Mouse (Mus musculus) embryonic fibroblast, embryonic 13.5 days (primary cell): ENCODE data around the gene Tmem132c.

ENCODE experiments used
- CTCF ChIP-seq: IDR thresholded peaks from 2 replicates; pipeline ENCODE4 v1.5.1; 2011; ENCODE audit warnings: mild to moderate bottlenecking, control low read depth, low read length, moderate library complexity, borderline replicate concordance; ENCODE audit not compliant: insufficient read depth
- POLR2A ChIP-seq: IDR thresholded peaks from 2 replicates; pipeline ENCODE4 v1.6.1; 2011; ENCODE audit warnings: low read depth, mild to moderate bottlenecking, control low read depth, low read length, moderate library complexity

DNA sequence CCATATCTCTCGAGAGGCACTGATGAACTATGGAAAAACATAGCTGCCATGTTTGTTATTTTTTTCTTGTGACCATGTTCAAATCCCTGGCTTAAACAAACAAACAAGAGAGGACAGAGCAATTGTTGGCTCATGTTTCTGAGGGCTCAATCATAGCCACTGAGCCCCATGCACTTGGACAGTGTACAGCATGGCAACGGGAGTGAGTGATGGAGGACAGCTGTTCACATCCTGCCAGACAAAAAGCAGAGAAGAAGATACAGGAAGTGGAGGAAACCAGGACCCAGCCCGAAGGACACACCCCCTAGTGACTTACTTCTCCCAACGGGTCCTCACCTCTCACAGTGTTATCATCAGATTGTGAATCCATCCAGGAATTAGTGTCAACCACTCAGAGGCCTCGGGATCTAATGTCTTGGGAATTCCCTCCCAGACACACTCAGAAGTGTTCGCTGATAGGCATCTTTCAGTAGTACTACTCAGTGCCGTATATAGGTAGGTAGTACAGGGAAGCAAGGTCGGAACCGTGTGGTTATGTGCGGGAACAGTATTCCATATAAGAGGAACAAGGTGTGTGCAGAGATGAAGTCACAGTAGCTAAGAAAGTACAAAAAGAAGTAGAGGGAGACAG, 285.9 kb downstream of the Tmem132c start:
- TF ChIP-seq CTCF (no peak), POLR2A (no peak)
